Mouse (Mus musculus) stomach, postnatal 0 days (tissue): ENCODE measurements around the gene Hpse2.

ENCODE experiments used
- CTCF ChIP-seq: IDR thresholded peaks from 2 replicates; pipeline ENCODE4 v1.5.1; 2016; ENCODE audit warnings: antibody characterized with exemption, low read depth, mild to moderate bottlenecking, moderate library complexity
- EP300 ChIP-seq: optimal IDR thresholded peaks from 2 replicates; pipeline ENCODE3; 2016; ENCODE audit warnings: antibody characterized with exemption

GRCm38 (mm10) chr19:42850444-42850843, 537.7 kb downstream of the Hpse2 start:
- TF ChIP-seq CTCF (no peak), EP300 (no peak)
